Mouse (Mus musculus): ENCODE data around the gene Fa2h.

Gene Fa2h

DNA sequence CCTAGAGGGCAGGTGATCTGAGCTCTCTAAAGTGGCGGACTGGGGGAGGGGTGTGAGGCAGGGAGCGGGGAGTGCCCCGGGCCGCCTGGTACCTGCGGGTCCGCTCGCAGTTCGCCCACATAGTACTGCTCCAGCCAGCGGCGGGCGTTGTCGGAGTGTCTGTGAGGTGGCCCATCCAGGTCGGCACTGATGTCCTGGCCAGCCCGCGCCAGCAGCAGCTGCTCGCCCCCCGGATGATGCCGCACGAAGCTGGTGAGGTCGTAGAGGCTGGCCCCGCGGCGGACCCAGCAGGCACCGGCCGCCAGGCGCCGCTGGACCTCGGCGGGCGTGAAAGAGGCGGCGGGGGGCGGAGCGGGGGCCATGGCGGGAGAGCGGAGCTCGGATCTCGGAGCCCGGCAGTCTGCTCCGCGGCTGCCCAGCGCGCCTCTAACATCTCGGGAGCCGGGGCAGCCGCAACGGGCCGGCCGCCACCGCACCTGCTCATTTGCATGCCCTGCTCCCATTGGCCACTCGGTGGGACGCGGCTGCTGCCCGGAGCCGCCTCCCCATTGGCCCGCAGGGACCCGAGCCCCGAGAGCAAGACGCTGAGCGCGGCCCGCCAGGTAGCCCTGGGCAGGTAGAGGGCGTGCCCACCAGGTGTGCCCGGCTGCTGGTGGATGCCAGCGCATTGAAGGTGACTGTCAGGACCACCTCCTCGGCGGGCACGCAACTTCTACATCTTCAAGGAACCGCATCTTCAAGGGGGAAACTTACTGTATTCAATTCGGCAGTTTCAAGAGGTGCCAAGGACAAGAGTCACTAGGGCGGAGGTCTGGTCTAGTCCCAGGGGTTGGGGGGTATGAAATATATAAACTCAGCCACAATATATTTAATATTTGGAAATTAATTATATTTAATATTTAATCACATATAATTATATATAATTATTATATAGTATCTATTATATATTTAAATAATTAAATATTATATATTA, at the start of gene Fa2h:
TSS of gene Fa2h (minus strand) at position 434 of the 973 bp plus-strand sequence.
- DNase-seq (ENCODE audit: low spot score in 2 of 2) = peak; percentile 10 to 29

DNA sequence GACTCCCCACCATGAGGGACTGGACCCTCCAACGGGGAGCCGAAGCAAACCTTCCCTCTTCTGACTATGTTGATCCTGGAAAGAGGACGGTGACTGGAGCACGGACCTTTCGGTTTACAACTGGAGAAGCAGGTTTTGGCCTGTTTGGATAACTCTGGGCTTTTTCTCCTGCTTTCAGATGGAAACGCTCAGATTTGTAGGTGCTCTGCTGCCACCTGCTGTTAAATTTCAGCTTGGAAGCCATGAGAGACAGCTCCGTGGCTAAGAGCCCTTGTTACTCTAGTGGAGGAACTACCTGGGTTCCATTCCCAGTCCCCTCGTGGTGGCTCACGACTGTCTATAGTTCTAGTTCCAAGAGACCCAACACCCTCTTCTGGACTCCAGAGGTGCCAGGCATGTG, 45.6 kb upstream of the Fa2h start:
- DNase-seq (ENCODE audit: low spot score in 2 of 2) = peak in 1 of 2 experiments; percentile 32

DNA sequence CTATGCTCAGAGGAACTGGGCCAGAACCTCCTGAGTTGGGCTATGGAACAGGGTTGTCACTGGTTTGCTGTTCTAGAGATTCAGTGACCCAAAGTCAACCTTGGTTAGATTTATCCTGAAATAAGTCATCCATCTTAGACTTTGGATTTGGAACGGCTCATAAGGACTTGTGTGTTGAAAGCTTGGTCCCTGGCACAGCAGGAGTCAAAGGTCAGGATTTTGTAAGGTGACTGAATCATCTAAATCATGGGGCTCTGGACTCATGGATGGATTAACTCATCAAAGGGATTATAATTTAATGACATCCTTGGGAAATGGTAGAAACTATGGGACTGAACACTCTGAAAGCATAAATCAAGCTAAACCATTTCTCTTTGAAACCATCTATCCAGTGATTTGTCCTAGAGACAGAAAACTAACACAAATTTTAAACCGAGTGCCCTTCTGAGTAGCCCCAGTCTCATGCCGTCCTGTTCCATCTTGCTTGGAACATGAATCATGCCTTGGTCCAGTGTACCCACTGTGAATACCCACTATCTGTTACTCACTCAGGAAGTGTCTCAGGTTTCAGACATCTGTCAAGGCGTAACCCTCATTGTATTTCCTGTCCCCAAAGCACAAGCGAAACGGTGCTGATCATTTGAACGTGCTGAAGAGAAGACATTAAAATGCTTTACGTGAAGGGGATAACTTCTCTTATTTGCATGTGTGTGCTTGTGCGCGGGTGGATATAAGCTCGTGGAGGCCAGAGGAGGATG, 41.6 kb upstream of the Fa2h start:
- DNase-seq (ENCODE audit: low spot score in 2 of 2) = peak in 1 of 2 experiments; percentile 14

DNA sequence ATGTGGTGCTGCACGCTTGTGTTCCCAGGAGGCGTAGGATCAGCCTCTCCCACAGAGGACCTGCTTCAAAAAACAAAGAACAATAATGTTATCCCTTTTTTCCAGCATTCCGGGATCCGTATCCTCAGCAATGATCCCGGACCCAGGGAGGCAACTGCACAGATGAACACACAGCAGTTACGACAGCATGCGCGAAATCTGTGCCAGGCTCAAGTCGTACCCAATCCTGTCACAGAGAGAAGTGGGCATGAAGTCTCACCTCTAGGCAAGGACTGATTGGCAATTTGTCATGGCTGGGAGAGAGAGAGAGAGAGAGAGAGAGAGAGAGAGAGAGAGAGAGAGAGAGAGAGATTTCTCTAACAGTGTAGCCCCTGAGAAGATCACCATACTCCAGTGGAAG, 31.0 kb upstream of the Fa2h start:
- no peak for DNase-seq (ENCODE audit: low spot score in 2 of 2)

DNA sequence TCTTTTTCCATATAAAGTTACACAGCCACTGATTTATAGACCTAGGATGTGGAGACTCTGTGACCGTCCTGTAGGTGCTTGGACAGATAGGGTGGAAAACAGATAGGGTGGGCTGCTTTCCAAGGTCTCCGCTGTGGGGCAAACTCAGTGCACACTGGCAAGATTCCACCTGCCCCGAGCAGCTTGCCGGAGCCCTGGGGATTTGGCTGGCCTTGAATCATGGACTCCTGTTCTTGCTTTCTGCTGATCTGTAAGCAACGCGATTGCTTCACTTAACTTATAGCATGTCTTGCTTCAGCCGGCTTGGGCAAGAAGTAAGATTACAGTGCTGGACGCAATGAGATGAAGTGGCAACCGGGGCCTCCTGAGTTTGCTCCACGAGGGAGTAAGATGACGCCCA, 30.6 kb upstream of the Fa2h start:
- DNase-seq (ENCODE audit: low spot score in 2 of 2) = no peak

DNA sequence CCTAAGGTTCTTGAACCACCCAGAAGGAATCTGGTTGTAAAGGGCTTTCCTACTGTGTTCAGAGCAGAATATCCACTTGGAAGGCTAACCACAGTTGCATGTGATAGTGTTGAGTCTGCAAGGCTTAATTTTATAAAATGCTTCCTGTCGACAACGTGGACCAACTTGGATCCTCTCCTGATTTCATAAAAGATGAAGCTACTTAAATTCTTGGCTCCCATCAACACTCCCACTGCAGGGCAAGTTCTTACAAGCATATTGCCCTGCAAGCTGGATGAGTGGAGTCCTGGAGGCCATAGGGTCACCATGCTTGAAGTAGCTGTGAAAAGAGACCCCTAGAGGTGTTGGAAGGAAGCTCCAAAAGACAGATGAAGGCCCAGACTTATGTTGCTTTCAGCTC, 29.0 kb upstream of the Fa2h start:
- DNase-seq (ENCODE audit: low spot score in 2 of 2) = no peak

DNA sequence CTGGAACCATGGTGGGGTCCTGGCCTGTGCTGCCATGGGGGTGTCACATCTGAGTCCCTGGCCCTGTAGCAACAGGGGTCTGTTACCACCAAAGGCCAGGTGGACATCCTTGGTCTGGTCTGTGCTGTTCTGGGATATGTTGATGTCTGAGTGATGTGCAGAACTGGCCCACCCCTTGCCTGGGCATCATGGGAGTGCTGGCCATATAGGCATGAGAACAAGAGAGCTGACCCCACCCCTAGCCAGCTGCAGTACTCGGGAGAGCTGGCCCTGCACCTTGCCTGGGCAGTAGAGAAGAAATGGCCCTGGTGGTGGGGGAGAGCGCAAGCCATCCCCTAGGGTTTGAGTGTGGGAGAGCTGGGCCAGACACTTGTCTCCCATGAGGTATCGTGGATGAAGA, 25.5 kb upstream of the Fa2h start:
- no peak for DNase-seq (ENCODE audit: low spot score in 2 of 2)

DNA sequence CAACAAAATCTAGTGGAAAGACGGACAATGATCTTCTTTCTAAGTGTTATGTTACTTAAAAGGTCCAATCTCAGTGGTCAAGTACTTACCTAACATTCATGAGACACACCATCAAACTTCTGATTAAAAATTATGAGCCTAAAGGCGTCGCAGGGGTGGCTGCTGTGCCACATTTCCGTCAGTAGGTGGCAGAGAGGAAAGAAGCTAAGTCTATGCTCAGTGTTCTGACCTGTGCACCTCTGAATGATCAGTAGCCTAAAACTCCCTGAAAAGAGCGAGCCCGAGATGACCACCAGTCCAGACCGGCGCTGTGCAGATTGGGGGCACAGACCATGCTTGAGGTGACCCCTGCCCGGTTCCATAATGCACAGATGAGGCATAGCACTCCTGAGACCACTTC, 25.0 kb upstream of the Fa2h start:
- no peak for DNase-seq (ENCODE audit: low spot score in 2 of 2)

DNA sequence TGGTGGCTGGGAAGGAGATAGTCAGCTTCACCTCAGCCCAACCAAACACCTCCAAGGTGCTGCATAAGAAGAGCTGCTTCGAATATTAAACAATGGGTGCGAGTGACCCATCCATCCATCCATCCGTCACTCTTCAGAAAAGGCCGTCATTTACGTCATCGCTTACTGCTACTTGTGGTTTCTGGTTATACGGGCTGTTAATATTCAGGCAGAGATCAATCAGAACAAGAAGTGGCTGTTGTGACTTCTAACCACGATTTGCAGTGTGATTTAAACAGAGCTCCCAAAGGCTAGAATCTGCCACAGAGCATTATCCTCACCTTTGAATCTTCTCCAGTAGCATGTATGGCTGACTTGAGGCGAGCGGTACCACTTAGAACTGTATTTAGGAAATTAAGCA, 23.6 kb upstream of the Fa2h start:
- DNase-seq (ENCODE audit: low spot score in 2 of 2) = no peak

DNA sequence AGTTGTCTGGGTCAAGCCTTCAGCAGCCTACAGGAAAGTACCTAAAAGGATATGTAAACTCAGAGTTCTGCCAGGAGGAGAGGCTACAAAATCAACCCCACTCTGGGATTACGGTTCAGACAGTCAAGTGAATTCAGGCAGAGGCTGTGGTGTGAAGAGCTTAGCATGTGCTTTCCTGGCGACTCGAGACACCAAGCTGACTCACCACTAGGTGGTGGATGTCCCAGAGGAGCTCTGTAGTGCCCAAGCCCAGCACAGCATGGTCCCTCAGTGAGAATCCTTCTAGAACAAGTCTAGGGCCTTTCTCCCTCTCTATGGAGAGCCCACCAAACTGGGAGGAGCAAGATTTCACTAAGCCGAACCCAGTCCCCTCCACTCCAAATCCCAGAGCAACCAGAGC, 9.8 kb upstream of the Fa2h start:
- DNase-seq (ENCODE audit: low spot score in 2 of 2) = no peak

DNA sequence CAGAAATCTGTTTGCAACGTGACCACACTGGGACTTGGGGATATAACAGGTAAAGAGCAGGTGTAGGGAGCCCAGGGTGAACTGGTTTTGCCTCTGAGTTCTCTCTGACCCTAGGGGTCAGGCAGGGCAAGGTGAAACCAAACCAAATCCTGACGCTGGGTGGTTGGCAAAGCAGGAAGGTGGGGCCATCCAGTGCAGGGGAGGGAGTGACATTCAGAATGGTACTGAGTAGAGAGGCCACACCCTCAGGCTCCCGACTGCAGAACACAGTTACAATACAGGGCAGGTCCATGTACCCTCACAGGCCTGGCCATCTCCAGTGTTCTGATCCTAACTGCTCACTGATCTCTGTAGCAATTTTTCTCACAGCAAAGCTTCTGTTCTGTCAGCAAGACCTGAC, 2.4 kb downstream of the Fa2h start:
- DNase-seq (ENCODE audit: low spot score in 2 of 2) = no peak

DNA sequence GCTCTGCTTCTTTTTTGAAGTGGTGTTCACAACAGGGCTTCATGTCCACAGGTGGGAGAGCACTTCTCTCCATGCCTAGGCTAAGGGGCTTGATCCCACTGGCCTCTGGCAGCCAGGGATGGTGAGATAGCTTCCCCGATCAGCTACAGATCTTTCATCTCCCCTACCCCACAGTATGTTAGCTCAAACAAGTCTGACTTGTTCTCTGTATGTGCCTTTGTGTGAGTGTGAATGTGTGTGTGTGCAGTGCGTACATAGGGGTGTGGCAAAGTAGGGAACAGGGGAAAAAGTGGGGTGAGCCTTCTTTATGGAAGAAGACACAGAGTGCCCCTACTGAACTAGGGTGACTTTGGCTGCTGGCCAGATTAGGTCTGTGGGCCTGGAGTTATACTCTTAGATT, 2.8 kb downstream of the Fa2h start:
- no peak for DNase-seq (ENCODE audit: low spot score in 2 of 2)

DNA sequence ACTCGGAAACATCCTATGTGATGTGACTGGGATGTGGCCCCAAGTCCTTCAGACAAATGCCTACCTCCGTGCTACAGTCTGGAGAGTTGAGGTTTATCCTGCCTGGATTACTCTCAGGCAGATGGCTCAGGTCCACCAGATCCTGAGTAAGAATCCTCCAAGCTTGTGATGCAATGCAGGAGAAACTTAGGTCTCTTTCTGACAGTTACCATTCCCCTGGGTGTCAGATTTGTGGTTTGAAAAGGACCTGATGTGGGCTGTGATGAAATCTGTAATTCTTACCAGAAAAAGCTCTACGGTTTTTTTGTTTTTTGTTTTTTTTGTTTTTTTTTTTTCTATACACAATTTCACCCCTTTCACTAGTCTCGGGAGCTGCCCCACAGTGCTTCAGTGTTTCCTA, 4.0 kb downstream of the Fa2h start:
- no peak for DNase-seq (ENCODE audit: low spot score in 2 of 2)

DNA sequence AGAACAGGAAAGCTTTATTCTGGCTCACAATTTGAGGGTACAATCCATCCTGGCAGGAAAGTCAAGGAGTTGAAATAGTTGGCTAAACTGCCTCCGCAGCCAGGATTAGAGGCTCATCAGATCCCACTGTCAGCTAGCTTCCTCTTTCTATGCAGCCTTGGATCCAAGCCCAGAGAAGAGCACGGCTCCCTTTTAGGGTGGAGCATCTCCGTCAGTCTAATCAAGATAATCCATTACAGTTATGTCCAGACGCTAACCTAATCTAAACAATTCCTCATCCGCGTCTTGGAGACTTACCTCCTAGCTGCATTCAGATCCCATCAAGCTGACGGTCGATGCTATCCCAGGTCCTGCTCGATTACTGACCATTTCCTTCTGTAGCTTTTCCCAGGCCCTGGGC, 7.7 kb downstream of the Fa2h start:
- DNase-seq (ENCODE audit: low spot score in 2 of 2) = no peak

DNA sequence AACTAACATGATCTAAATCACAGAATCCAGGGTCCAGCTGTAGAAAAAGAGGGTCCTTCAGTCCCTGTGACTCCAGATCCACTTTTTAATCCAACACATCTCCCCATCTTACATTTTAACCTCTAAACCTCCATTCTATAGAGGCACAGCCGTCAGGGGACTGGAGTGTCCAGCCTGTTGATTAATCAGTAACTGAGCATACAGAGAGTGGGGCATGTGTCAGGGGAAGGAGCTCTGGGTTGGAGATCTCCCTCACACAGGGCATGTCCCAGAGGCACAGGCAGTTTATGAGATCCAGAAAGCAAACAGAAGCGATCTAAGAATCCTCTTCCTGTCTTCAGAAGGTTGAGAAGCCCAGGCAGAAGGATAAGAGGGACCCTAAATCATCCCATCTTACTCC, 9.0 kb downstream of the Fa2h start:
- no peak for DNase-seq (ENCODE audit: low spot score in 2 of 2)

DNA sequence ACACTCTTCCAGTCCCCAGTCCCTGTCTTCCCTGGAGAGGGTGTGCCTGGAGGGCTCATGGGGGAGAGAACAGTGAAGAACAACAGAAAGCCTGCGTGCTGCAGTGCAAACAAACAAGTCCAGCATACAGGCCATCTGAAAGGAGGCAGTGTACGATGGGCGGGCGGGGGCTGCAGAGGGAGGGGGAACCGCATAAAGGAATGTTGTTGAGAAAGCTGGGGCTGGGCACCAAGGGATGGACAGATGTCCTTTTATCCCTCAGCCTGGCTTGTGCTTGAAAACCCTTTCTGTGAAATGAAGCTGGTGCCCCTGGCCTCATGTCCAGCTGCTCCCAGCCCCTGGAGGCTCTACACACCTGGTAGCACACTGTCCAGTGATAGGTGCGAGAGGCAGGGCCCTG, 18.4 kb downstream of the Fa2h start:
- DNase-seq (ENCODE audit: low spot score in 2 of 2) = no peak

DNA sequence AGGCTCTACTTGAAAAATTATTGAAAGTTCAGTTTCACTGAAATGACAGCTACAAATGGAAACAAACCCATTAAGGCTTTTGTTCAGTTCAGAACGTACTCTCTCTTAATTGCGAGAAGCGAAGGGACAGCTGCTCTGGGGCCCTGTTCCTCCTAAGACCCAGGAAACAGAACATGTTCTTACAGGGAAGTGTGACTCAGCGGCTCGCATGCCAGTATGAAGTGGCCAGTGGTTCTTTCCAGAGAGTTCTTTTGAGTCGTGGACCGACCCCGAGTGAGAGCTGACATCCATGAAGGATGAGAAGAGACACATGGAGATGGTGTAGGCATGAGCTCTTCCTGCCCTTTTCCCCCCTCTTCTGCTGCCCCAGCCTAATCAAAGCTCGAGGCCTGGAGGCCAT, 23.9 kb downstream of the Fa2h start:
- DNase-seq (ENCODE audit: low spot score in 2 of 2) = no peak

DNA sequence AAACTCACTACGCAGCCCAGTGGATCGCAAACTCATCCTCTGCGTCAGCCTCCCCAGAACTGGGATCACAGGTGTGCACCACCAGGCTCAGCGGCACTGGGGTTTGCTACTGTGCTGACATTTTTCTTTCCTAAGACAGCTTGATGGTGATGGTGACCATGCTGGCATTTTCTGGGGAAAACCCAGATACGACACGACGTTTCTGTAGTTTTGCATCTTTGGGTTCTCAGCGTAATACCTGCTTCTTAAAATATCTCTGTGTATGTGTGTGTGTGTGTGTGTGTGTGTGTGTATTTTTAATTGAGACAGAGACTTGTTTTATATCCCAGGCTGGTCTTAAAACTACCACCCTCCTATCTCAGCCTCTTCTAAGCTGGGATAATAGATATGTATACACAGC, 26.3 kb downstream of the Fa2h start:
- DNase-seq (ENCODE audit: low spot score in 2 of 2) = no peak

DNA sequence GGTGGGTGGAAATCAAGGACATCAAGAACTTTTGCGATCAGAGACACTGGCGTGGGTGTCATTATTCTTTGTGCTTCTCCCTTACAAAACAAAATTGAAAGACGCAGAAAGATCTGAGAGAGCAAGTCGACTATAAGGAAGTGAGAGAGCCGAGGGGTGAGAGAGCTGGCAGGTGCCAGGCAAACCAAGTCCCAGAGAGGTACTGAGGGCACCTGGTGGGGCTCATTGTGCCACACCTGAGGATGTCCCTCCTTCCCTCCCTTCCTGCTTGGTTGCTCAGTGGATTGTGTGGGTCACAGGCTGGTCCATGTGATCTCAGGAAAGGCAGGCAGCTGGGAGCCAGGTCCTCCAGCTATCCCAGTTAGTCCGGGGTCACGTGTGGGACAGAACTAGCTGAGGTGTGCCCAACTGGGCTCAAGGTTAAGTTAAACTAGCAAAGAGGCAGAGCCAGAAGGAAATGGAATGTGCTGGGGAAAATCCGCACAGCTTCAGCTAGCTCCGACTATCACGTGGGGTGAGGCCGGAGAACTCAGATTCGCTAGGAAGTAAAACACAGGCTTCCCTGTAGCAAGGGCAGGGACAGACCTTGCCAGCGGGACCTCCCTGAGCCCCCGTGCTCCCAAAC, 26.9 kb downstream of the Fa2h start:
- DNase-seq (ENCODE audit: low spot score in 2 of 2) = no peak

DNA sequence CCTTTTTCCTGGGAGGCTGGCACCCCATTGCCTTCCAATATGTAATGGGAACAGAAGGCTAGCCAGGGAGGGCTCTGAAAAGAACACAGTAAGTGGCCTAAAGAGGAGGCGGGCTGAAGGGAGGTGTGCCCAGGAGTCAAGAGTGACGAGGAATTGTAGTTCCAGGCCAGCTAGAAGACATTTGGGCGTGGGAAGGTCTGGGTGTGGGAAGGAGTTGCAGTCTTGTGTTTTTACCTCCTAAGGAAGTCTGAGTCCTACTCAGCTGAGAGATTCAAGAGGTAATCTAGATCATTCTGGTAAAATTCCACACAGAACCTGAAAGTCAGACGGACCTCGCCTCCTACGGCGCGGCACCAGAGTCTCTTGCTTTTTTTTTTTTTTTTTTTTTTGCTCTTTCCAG, 30.1 kb downstream of the Fa2h start:
- no peak for DNase-seq (ENCODE audit: low spot score in 2 of 2)

DNA sequence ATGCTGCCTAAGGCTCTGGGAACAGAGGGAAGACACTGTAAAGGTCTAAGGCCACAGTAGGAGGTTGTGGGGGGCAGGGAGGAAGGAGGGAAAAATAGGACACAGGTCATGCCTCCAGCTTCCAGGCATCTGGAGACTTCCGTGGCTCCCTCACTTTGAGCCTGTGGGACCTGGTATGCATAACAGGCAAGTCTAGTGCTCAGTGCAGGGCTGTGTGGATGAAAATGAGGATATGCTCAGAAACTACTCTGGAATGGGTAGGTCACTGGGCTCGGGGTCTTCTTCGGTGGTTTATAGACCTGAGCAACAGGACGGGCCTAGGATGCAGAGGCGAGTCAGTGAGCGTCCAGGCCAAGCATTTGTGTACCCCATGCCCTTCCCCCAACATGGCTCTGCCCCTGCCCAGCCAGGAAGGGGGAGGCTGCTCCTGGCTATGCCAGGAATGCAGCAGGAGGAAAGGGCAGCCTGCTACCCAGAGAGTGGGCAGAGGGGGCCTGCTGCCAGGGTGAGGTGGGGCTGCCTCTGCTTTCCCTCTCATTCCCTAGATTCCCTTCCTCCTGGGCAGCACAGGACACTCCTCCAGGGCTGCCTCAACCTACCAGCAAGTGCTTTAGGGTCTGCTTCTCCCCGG, 32.9 kb downstream of the Fa2h start:
- no peak for DNase-seq (ENCODE audit: low spot score in 2 of 2)

DNA sequence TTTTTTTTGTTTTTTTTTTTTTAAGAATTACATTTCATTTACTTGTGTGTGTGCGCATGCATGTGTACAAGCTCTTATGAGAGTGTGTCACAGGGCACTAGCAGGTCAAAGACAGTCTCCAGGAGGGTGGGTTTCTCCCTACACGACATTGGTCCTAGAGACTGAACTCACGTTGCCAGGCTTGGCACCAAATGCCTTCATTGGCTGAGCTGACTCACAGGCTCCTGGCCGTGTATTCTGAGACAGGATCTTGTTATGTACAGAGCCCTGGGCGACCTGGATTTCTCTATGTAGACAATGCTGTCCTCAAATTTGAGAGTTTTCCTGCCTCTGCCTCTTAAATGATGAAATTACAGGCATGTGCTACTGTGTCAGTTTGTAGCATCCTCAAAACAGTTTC, 33.7 kb downstream of the Fa2h start:
- no peak for DNase-seq (ENCODE audit: low spot score in 2 of 2)

Data from natural killer cell, adult 2 months (primary cell).